Mouse (Mus musculus) CD4-positive helper T cell, adult 2 months (primary cell): Measurements from ENCODE around the gene Car5a.

Source experiments
- DNase-seq: peaks from one replicate; pipeline ENCODE4 v3.0.0-alpha.2; 2012; ENCODE audit warnings: low read depth, missing footprints, low spot score

Gene Car5a

GRCm38 (mm10) chr8:121934923-121935322, 9.8 kb downstream of the Car5a start:
- no peak for DNase-seq

GRCm38 (mm10) chr8:121934506-121934905, 10.2 kb downstream of the Car5a start:
- no peak for DNase-seq

- DNase-seq: no peak
Observed at GRCm38 (mm10) chr8:121932668-121933520, 11.8 kb downstream of the Car5a start.

- DNase-seq: no peak
Observed at GRCm38 (mm10) chr8:121932026-121932667, 12.6 kb downstream of the Car5a start.

- DNase-seq: no peak
Observed at GRCm38 (mm10) chr8:121931571-121931970, 13.1 kb downstream of the Car5a start.

- DNase-seq: no peak
Observed at GRCm38 (mm10) chr8:121930047-121930446, 14.7 kb downstream of the Car5a start.

GRCm38 (mm10) chr8:121927316-121927715, 17.4 kb downstream of the Car5a start:
- peak; percentile 58 for DNase-seq

- no peak for DNase-seq
Observed at GRCm38 (mm10) chr8:121926266-121926665, 18.4 kb downstream of the Car5a start.

GRCm38 (mm10) chr8:121925624-121926023, 19.1 kb downstream of the Car5a start:
- peak; percentile 70 for DNase-seq

GRCm38 (mm10) chr8:121924681-121925080, 20.0 kb downstream of the Car5a start:
- no peak for DNase-seq

- no peak for DNase-seq
Observed at GRCm38 (mm10) chr8:121922101-121922500, 22.6 kb downstream of the Car5a start.

GRCm38 (mm10) chr8:121921582-121921981, 23.1 kb downstream of the Car5a start:
- DNase-seq: no peak

GRCm38 (mm10) chr8:121919731-121920130, 25.0 kb downstream of the Car5a start:
- no peak for DNase-seq

GRCm38 (mm10) chr8:121919158-121919557, 25.5 kb downstream of the Car5a start:
- DNase-seq: no peak

- no peak for DNase-seq
Observed at GRCm38 (mm10) chr8:121913378-121913777, 31.3 kb downstream of the Car5a start.

- no peak for DNase-seq
Observed at GRCm38 (mm10) chr8:121912831-121913230, 31.9 kb downstream of the Car5a start.

- no peak for DNase-seq
Observed at GRCm38 (mm10) chr8:121911987-121912386, 32.7 kb downstream of the Car5a start.

- DNase-seq: no peak
Observed at GRCm38 (mm10) chr8:121911400-121911799, 33.3 kb downstream of the Car5a start.

- DNase-seq: peak; percentile 84
Observed at GRCm38 (mm10) chr8:121909663-121910062, 35.0 kb downstream of the Car5a start.

GRCm38 (mm10) chr8:121909148-121909541, 35.6 kb downstream of the Car5a start:
- DNase-seq: no peak

- DNase-seq: peak; percentile 62
Observed at GRCm38 (mm10) chr8:121908378-121909147, 36.1 kb downstream of the Car5a start.

GRCm38 (mm10) chr8:121907587-121908248, 37.0 kb downstream of the Car5a start, which contains the start of gene Slc7a5:
TSS of gene Slc7a5 (minus strand) at chr8:121907694.
- peak; percentile 97 for DNase-seq
